Mouse (Mus musculus) adrenal gland, adult 18-20 months (tissue): Measurements from ENCODE around the gene Uroc1. TPM values are rescaled to one million over a fixed set of nuclear protein-coding genes. Genes with fewer than 3 reads are reported as not detected.

Experiments used
- total RNA-seq, 2 experiments: library from RNA; stranded (reverse); gene quantifications; 1 replicate in 1 of 2; 2 replicates in 1 of 2; pipeline ENCODE4 v1.2.3; 2021

Uroc1 gene
- total RNA-seq, 2 experiments from 2014 or later = 0.10 to 0.13 TPM

Other genes with a start within 250 kb of the Uroc1 start
- not detected for gene Vmn1r50, start 231.9 kb upstream of the Uroc1 start, total RNA-seq
- gene Vmn1r51, start 210.7 kb upstream of the Uroc1 start, total RNA-seq = not detected
- not detected for gene Vmn1r52, start 158.5 kb upstream of the Uroc1 start, total RNA-seq
- not detected for gene V1ra8, start 130.5 kb upstream of the Uroc1 start, total RNA-seq
- gene Vmn1r53, start 108.8 kb upstream of the Uroc1 start, total RNA-seq = not detected
- gene Vmn1r54, start 87.0 kb upstream of the Uroc1 start, total RNA-seq = not detected
- gene BC048671, start 32.1 kb upstream of the Uroc1 start, total RNA-seq = not detected
- not detected for gene Chst13, start 8.1 kb upstream of the Uroc1 start, total RNA-seq
- 10 to 100 TPM; 33.0 to 43.5 TPM for gene Zxdc, start 36.2 kb downstream of the Uroc1 start, total RNA-seq
- gene Cfap100, start 95.5 kb downstream of the Uroc1 start, total RNA-seq = under 1 TPM; 0.48 to 0.99 TPM
- gene Klf15, start 129.3 kb downstream of the Uroc1 start, total RNA-seq = 10 to 100 TPM; 32.2 to 52.2 TPM
- gene Aldh1l1, start 153.1 kb downstream of the Uroc1 start, total RNA-seq = 100 to 1,000 TPM; 180 to 197 TPM